Mouse (Mus musculus) megakaryocyte, embryonic 14.5 days (primary cell): ENCODE data around the gene Zbtb33. TPM values are rescaled to one million over a fixed set of nuclear protein-coding genes. Genes with fewer than 3 reads are reported as not detected.
"Not testable (repeated sequence)": the region's sequence is repeated elsewhere in the genome, so short reads cannot be mapped to it uniquely, and the experiment has no call there.

Source experiments
- H3K27me3 ChIP-seq: replicated peaks from 2 replicates; pipeline ENCODE3; 2012; ENCODE audit warnings: inconsistent platforms
- H3K36me3 ChIP-seq: replicated peaks from 2 replicates; pipeline ENCODE3; 2012; ENCODE audit warnings: low read length, inconsistent platforms, mixed read lengths
- H3K4me1 ChIP-seq: 2 replicates; pipeline ENCODE4 v1.6.1; 2012; ENCODE audit warnings: inconsistent platforms
- H3K4me3 ChIP-seq: replicated peaks from 2 replicates; pipeline ENCODE3; 2012; ENCODE audit warnings: moderate library complexity, mild to moderate bottlenecking, inconsistent platforms
- H3K9me3 ChIP-seq: 2 replicates; pipeline ENCODE4 v1.6.1; 2012; ENCODE audit warnings: inconsistent platforms
- FLI1 ChIP-seq: IDR thresholded peaks from 2 replicates; pipeline ENCODE4 v1.6.1; 2012; ENCODE audit warnings: low read length, inconsistent platforms, mixed read lengths
- GATA1 ChIP-seq: IDR thresholded peaks from 3 replicates; pipeline ENCODE4 v1.6.1; 2012; ENCODE audit warnings: mixed read lengths, low read length, inconsistent platforms, borderline replicate concordance
- polyA plus RNA-seq: library from polyadenylated mRNA; stranded (reverse); fragments of >175 nt; gene quantifications from 2 replicates; pipeline ENCODE4 v1.2.3, GENCODE M21; 2012; ENCODE audit warnings: low replicate concordance; ENCODE audit not compliant: insufficient read depth

Zbtb33 gene
- polyA plus RNA-seq, result 0.15 and 1.9 TPM in 2 replicates

DNA sequence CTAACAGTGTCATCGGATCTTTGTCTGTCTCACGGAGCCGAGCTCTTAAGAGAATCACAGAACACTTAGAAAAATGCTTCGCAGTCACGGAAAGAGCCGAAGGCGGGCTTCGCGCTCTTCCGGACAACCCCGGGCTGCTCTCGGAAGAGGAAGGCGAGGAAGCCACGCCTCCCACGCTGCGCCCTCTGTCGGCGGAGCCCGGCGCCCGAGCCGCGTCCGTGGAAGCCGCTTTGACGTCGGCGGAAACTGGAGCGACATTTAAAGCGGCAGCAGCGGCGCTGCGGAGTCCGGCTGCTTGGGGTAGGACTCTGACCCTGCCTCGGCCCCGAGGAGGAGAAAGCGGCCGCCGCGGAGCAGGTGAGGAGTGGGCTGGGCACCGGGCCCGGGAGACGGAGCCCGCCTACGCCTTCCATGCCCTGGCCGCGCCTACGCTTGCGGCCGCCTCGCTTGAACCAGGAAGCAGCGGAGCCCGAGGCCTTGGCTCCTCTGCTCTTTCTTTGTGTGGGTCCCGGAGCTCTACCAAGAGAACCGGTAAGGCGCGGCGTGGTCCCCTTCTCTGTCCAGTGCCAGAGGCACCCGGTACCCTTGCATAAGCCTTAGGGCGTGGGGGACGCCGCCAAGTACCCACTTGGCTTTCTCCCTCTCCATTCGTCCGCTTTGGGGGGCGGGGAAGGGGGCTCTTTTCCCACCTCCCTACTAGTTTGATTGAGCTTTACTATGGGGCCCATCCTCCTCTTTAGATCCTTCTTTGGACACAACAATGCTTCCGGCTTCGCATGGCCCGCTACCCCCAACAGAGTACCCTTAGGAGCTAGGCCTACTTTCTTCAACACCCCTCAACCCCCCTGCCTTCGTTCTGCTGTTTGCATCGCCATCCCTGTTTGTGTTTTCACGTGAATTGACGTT is at the start of gene Zbtb33:
Gene Zbtb33, plus strand, starts transcription at position 242 of the 906 bp plus-strand sequence.
- Histone ChIP-seq H3K4me1 (peaks cover 4% of the 10 kb centered on the region; the same call in 1 of the 2 replicates), H3K27me3 (peaks cover 2% of the 10 kb centered on the region), H3K36me3 (peaks cover 28% of the 10 kb centered on the region), H3K4me3 (peak within 1 kb of the TSS; percentile 95), H3K9me3 (peaks cover 8% of the 10 kb centered on the region; the same call in 1 of the 2 replicates)
- TF ChIP-seq GATA1 (no peak), FLI1 (no peak)

DNA sequence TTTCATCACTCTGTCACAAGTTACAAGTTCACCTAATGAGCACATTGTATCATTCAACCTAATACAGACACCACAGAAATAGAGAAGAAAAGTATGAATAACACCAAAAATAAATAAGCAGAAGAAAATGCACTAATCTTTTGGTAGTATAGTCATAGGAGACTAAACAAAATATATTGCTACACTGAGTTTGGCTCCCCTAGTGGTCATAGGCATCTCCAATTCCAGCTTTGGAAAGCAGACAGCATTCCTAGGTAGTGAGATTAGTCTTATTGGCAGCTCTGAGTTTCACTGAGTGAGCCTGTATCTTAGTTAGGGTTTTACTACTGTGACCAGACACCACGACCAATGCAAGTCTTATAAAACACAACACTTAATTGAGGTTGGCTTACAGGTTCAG is 30.5 kb upstream of the Zbtb33 start:
- no peak for TF ChIP-seq GATA1
- no peak for TF ChIP-seq FLI1
- Histone ChIP-seq H3K4me3 (no peak overlapping the region), H3K27me3 (peaks cover 2% of the 10 kb centered on the region), H3K4me1 (no peaks in the 10 kb centered on the region), H3K36me3 (no peaks in the 10 kb centered on the region), H3K9me3 (no peaks in the 10 kb centered on the region)

DNA sequence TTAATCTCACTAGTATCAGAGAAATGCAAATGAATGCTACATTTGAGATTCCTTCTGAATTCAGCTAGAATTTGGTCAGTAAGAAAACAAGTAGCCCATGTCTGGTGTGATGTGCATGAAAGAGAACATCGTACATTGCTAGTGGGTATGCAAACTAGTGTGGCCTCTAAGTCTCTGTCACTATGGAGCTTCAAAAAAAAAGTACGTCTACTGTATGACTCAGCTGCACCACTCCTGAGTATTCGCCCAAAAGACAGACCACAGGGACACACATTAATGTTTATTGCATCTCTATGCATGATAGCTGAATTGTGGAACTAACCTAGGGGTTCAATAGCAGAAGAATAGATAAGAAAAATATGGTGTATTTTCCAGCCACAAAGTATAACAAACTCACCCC is 24.3 kb upstream of the Zbtb33 start:
- H3K27me3 ChIP-seq, result peaks cover 8% of the 10 kb centered on the region
- H3K36me3 ChIP-seq, result no peaks in the 10 kb centered on the region
- no peak overlapping the region for H3K4me3 ChIP-seq
- no peaks in the 10 kb centered on the region for H3K4me1 ChIP-seq
- TF ChIP-seq GATA1 (no peak), FLI1 (no peak)
- H3K9me3 ChIP-seq, result no peaks in the 10 kb centered on the region

DNA sequence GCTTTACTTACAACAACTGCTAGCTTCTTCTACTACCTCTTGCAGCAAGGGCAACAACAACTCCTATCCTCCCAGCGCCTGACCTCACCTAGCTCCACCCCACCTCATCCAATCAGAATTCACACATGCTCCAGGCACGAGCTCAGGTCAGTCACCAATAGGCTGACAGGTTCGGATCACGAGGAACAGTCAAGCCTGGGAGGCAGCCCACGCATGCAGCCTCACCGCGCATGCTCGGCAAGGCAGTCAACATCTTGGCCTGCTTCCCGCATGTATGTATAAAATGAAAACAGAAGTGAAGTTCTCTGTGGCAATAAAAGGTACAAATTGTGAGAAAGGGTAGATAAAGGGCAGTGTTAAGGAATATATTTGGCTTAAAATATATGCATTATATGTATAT is 23.5 kb upstream of the Zbtb33 start:
- Histone ChIP-seq H3K4me1 (no peaks in the 10 kb centered on the region), H3K27me3 (peaks cover 11% of the 10 kb centered on the region), H3K4me3 (no peak overlapping the region), H3K9me3 (no peaks in the 10 kb centered on the region), H3K36me3 (no peaks in the 10 kb centered on the region)
- TF ChIP-seq GATA1, result no peak
- TF ChIP-seq FLI1, result no peak

DNA sequence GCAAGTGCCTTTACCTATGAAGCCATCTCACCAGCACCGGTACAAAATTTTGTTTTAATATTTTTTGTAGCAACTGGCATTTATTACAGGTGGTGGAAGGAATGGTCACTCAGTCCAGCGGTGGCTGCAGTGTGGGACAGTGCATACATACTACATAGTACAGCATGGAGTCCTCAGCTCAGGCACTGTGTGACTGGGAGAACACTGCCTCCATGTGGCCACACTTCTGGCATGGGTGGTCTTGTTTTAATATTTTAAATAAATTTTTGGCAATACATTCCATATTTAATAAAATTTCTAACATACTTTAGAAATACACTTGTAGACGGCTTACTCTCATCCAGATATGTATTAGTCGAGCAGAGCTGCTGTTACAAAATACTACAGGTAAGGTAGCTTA is 23.0 kb upstream of the Zbtb33 start:
- Histone ChIP-seq H3K9me3 (no peaks in the 10 kb centered on the region), H3K36me3 (no peaks in the 10 kb centered on the region), H3K4me3 (no peak overlapping the region), H3K27me3 (peaks cover 13% of the 10 kb centered on the region), H3K4me1 (no peaks in the 10 kb centered on the region)
- TF ChIP-seq FLI1, result no peak

DNA sequence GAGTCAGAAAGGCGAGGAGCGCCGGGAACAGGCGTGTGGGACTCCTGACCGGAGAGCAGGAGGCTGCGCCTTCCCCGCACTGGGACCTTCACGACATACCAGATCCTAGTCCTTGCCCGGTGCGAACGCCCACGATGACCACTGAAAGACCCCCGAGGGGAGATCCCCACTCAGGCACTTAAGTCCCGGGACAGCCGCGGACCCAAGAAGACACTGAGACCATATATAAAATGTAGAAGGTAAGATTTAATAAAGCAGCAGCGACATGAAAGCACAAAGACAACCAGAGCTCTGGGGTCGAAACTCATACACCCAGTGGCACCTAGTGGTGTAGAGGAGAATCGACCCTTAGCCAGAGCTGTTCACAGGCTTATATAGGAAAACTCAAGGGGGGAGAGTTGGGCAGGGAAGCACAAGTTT is 9.7 kb upstream of the Zbtb33 start:
- not testable (repeated sequence) for H3K36me3 ChIP-seq, H3K9me3 ChIP-seq, H3K4me1 ChIP-seq, H3K27me3 ChIP-seq
- H3K4me3 ChIP-seq, result peak overlapping the region; percentile 67

DNA sequence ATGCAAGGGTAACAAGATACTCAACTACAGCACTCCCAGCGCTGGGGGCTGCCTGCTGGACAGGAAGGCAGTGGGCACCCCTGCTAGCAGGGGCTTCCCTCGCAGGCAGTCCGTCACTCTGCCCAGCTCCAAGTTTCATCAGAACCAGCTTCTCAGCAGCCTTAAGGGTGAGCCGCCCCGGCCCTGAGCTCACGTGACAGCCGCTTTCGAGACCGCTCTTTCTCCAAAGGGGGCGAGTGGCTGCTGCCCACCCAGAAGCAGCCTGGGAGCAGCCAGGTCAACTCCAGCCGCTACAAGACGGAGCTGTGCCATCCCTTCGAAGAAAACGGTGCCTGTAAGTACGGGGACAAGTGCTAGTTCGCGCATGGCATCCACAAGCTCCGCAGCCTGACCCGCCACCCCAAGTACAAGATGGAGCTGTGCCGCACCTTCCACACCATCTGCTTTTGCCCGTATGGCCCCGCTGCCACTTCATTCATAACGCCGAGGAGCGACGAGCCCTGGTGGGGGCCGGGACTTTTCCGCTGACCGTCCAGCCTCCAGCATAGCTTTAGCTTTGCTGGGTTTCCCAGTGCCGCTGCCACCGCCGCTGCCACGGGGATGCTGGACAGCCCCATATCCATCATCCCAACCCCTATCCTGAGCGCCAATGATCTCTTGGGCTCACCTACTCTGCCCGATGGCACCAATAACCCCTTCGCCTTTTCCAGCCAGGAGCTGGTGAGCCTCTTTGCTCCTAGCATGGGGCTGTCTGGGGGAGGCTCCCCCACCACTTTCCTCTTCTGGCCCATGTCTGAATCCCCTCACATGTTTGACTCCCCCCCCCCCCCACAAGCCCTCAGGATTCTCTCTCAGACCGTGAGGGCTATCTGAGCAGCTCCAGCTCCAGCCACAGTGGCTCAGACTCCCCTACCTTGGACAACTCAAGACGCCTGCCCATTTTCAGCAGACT is 8.7 kb upstream of the Zbtb33 start:
- Histone ChIP-seq H3K9me3 (peaks cover 4% of the 10 kb centered on the region), H3K27me3 (peaks cover 4% of the 10 kb centered on the region), H3K36me3 (no peaks in the 10 kb centered on the region), H3K4me1 (peaks cover 8% of the 10 kb centered on the region; the same call in 1 of the 2 replicates), H3K4me3 (peak overlapping the region; percentile 89)
- TF ChIP-seq GATA1 (no peak), FLI1 (no peak)

DNA sequence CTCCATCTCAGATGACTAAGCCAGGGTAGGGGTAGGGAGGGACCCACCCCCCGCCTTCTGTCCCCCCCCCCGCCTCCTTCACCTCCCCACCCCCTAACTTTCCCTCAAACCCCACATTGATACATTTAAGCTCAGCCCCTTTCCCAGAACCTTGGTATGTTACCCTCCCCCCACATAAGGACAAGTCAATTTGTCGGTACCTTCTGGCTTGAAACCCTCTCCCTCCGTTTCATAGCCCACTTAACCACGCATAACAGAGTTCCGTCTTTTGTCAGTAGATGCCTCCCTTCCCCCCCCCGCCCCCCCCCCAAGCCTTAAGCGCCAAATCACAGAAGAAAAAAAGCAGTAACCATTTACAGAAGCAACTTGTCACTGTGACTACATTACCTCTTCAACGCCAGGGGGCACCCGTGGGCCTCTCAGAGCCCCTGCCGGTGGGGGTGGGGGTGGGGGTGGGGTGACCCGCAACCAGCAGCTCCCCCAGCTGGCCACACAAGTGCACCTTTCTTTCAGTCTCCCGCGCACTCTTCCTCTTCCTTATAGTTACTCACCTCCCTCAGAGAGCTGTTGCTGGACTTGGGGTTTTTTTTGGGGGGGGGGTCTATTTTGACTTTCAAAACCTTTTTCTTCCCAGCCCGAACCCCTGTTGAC is 7.9 kb upstream of the Zbtb33 start:
- TF ChIP-seq GATA1 (no peak), FLI1 (no peak)
- H3K9me3 ChIP-seq, result peaks cover 4% of the 10 kb centered on the region
- peak overlapping the region; percentile 89 for H3K4me3 ChIP-seq
- no peaks in the 10 kb centered on the region for H3K36me3 ChIP-seq
- peaks cover 8% of the 10 kb centered on the region; the same call in 1 of the 2 replicates for H3K4me1 ChIP-seq
- peaks cover 4% of the 10 kb centered on the region for H3K27me3 ChIP-seq

DNA sequence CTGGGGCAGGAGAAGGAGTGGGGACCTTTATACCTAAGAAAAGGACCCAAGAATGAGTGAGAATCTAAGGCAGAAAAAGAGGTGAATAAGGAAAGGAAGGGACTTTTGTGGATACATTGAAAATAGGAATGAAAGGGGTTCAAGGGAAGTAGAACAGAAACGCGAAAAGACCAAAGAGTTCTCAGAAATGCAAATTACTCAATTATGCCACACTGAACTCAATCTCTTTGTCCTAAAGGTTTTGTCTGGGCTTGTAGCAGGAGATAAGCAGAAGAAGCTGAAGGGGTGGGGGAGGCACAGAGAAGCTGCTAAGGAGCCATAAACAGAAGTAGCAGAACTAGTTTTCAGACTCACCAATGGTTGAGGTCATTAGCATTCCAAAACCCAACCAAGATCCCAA is 4.1 kb upstream of the Zbtb33 start:
- TF ChIP-seq GATA1, result no peak
- TF ChIP-seq FLI1, result no peak
- Histone ChIP-seq H3K27me3 (peaks cover 6% of the 10 kb centered on the region), H3K4me1 (peaks cover 7% of the 10 kb centered on the region; the same call in 1 of the 2 replicates), H3K36me3 (no peaks in the 10 kb centered on the region), H3K4me3 (no peak overlapping the region), H3K9me3 (peaks cover 8% of the 10 kb centered on the region; the same call in 1 of the 2 replicates)
